Mouse (Mus musculus) embryo, embryonic 9.5 days (tissue): ENCODE results near the gene Olfr571.

Experiments used
- DNase-seq: peaks from one replicate; pipeline ENCODE4 v3.0.0-alpha.2; 2017; ENCODE audit errors: extremely low spot score

The Olfr571 gene

DNA sequence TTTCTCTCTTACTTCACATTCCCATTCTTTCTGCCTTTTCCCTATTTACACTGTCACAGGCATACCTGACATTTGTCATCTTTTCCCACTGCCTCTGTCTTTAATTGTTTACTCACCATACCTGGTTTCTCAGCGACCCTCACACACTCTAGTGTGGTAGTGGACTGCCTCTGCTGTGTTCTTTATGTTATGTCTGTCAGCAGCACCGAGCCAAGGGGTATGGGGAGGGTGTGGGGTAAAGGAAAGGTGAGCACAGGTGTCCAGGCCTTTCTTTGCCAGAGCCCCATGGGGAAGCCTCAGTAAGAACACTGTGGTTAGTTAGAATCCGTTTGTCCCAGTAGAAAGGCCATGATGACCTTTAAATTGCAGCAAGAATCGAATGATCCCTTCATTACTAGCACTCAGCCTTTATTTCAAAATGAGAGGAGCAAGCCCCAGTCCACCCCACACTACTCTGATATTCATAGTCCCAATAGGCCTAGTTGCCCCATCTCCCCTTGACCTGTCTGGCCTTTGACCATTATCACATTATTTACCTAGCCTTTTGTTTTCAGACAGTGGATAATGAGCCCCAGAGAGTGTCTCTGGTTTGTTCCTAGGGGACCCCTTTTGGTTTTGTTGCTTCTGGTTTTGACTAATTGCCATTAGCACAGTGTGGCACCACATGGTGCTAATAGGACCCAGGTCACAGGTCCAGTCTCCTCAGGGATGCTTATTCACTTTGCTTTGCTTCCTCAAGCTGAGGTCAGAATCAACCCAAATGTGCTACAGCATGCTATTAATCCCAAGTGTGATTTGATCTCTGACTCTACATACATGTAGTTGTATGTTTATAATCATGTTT is at the start of gene Olfr571:
TSS of gene Olfr571 (minus strand) at position 505 of the 844 bp plus-strand sequence.
- no peak for DNase-seq

DNA sequence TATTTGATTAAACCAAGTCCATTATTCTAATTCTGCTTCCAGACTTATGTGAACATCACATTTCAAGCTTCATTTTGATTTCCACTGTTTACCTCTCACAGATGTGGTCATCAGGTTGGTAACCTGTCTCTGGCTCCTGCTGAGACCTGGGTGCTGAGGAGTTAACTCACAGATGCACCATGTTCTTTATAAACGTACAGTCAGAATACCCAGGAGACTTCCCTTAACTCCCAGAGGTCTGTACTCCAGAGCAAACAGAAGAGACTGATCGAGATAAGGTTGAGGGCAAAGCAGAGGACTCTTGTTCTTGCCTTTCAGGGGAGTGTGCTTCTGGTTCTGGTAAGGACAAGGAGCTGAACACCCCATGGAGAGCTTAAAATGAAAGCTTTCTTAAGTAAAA is 45.0 kb upstream of the Olfr571 start, which contains the start of gene Olfr576:
TSS of gene Olfr576 (plus strand) at position 301 of the 400 bp plus-strand sequence.
- no peak for DNase-seq

DNA sequence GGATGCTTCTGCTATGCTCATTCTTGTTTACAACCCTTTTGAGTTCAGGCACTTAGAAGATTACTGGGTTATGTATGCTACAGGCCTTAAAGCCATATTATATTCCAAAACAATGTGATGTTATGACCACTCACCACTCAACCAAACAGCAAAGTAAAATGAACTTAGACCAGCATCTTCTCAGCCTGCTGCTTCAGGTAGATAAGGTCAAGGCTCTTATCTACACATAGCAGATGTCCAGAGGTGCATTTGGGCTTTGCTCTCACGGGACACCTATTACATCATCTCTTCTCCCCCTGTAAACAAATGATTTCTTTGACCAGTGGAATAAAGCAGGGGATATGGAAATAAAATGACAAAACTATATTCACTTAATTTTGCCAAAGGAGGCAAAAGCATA is 41.3 kb upstream of the Olfr571 start, which contains the start of gene Olfr575:
TSS of gene Olfr575 (minus strand) at position 183 of the 400 bp plus-strand sequence.
- DNase-seq: no peak

DNA sequence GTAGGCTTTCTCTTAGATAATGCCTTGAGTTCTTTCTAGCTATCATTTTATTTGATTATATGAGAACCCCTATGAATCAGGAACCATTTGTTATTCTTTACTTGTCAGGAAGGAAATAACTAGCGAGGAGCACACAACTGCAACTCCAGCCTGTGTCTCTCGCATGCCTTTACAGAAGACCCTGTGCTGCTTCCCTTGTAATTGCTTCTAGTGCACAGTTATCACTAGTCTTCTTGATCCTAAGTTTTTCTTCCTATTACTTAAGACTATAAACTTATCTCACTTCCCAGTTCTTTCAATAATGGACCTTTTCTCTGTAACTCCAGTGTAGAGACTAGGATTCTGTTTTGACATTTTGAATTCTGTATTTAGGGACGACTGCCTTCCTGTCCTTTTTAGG is 40.8 kb upstream of the Olfr571 start:
- DNase-seq: no peak

DNA sequence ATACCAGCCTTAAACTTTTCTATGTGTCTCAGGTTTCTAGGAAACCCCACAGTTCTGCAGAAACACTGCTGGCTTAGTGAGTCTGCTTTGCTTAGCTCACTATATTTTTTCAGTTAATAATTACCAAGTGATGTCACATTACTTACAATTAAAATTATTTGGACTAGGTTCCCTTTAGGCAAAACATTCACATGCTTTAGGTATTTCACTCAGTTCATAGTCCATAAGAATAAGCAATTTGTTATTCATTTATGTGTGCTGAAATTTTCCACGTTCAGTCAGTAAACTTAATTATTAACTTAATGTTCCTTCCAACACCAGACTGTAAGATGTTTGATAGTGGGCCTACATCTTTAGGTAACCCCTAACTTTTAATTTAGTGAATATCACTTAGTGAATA is 33.4 kb upstream of the Olfr571 start:
- DNase-seq: no peak

DNA sequence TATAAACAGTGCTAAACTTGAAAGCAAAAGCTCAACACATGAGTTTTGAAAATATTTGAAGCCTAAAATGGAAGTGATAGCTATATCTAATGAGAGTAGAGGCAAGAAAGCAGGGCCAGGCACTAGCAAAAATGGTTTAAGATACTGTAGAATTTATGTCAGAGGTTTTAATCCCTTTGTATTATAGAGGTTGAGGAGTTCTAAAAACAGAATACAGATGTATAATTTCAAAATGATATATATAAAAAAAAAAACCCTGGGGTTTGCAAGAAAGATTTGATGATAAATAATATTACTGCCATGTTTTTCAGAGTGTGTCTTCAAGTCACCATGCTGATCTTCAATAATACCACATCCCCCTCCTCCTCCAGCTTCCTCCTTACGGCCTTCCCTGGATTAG is 30.8 kb upstream of the Olfr571 start, which contains the start of gene Olfr574:
TSS of gene Olfr574 (plus strand) at position 301 of the 400 bp plus-strand sequence.
- DNase-seq: no peak

DNA sequence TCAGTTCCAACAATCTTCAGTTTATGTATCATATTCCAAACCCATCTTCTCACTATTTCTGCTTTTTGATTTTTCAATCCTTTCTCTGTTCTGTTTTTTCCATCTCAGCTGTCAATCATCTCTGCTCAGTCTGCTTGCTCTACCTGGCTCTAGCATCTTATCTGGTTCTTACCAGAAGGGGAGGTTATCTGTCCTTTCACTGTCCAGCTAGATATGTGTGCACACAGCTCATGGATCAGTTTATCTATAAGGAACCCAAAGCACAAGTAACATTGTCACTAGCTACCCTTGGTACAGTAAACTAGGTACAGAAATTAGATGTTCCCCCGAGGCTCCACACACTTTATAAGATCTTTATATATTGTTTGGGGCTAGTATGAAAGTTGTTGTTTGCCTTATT is 26.1 kb upstream of the Olfr571 start:
- DNase-seq: no peak

DNA sequence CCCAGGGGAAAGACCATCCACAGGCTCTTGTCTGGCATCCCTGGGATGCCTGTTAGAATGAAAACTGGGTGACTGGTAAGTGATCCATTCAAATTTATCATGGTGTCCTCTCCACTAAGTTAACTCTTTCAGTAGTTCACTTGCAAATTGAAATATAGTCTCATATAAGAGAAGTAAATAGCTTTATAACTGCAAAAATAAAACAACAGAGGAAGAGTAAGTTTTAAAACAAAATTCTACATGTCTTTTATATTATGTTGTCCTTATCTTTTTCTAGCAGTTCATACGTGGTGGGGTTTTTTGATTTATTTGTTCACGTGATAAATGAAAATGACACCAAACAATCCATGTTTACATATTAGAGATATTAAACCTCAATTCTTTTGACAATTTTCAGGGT is 25.1 kb upstream of the Olfr571 start, which contains the start of gene Olfr573-ps1:
TSS of gene Olfr573-ps1 (minus strand) at position 101 of the 400 bp plus-strand sequence.
- no peak for DNase-seq

DNA sequence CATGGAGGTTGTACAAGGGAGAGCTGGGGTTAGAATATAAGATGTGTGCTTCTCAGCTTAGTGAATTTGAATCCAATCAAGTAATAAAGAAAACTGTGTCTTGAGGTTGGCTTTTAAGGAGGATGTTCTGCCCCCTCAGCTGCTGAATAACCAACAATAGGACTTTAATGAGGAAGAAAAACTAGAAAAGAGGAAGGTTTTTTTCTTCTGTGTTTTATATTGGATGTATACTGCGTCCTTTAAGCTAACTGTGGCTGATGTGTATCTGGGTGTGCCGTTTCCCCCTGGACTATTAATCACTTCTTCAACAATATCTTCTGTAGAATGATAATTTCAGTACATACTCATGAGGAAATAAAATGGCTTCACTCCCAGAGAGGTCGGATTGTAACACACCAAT is 9.8 kb upstream of the Olfr571 start:
- no peak for DNase-seq

DNA sequence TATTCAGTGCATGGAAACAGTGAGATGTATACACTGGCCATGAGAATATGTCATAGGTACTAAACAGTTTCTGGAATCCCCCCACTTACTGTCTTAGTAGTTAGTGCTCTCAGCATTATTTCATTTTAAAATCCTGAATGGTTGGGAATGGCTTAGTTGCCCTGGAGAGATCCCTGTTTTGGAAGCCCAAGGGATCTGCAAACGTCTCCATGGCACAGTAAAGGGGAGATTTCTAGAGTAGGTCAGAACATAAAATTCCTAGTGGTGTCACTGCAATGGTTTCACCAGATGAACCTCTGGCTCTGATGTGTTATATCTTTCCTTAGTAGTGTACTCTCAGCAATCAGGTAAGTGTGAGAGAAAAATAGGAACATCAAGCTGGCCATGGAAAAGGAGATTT is 6.8 kb upstream of the Olfr571 start, which contains the start of gene Olfr572:
TSS of gene Olfr572 (plus strand) at position 301 of the 400 bp plus-strand sequence.
- no peak for DNase-seq

DNA sequence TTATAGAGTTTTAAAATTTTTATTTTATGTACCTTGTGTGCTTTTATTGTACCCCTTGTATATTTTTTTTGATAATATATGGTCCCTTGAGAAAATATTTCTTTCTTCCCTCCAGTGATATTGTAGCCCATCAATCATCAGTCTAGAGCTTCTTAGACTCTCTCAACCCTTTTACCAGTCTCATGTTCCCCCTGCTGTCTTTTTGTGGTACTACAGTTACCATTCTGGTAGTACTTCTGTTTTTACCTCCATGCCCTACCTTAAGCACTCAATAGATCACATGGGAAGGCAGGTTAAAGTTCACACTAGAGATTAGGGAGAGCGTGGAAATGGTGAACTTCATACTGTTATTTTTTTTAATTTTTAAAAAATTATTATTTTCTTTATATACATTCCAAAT is 2.3 kb upstream of the Olfr571 start:
- peak; percentile 54 for DNase-seq

DNA sequence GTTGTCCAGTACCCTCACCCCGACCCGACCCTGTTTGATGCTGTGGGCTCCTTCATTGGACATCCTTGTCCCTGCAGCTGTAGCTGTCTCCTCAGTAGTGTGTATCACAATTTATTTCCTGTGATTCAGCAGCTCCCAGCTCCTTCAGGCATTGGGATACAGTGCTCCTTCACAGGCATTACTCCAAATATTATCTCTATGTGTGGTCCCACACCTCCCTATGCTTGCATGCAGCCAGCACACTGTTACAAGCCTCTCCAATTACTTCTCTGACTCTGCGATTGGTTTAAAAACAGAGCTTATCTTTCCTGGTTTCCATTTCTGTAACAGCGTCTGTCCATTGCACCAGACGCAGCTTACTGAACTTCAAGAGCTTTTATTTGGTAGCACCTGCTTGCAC is 931 bp downstream of the Olfr571 start:
- no peak for DNase-seq

DNA sequence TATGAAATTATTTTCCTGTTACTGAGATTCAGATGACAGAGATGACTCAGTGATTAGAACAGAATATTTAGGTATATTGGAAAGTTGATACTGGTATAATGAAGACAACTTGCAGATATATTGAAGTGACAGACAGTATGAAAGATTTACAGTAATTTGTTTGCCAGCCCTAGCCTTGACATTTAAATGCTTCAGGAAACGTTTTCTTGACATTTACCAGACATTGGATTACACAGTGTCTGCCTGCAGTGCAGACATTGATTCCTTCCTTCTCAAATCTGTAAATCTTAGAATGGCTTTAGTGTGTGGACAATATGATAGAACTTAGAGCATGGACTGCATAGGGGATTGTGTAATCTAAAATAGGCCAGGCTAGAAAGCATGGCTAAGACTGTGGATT is 2.1 kb downstream of the Olfr571 start:
- DNase-seq: no peak

DNA sequence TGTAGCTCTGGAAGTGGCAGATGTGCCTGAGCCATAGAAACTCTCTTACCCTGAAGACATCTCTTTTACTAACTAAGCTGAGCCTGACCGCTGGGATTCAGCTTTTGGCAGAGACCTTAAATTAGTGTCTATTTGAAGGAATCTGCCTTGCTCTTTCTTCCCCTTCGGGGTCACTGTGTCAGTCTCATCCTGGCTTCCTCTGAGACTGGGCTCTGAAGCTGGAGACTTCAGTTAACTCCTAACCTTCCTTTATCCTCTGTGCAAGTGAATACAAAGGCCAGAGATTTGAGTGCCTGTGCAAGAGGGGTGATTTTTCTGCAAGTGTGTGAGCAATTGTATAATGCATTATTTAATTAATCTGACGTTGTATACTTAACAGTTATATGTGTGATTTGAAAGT is 26.6 kb downstream of the Olfr571 start, which contains the start of gene Olfr569:
TSS of gene Olfr569 (minus strand) at position 101 of the 400 bp plus-strand sequence.
- DNase-seq: no peak

DNA sequence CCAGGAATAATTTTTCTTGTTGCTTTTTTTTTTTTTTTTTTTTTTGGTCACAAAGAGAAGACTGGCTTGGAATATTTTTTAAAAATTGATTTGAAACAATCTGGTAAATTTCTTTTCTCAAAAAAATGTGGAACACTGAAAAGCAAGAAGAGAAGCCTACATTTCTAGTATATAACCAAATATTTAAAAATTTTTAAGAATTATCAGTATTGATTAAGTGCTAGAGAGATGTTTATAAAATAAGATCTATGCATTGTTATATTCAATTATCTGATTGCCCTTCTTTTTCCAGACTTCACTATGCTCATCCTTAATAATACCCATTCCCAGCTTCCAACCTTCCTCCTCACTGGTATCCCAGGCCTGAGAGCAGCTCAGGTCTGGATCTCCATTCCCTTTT is 40.5 kb downstream of the Olfr571 start, which contains the start of gene Olfr568:
TSS of gene Olfr568 (plus strand) at position 301 of the 400 bp plus-strand sequence.
- no peak for DNase-seq

DNA sequence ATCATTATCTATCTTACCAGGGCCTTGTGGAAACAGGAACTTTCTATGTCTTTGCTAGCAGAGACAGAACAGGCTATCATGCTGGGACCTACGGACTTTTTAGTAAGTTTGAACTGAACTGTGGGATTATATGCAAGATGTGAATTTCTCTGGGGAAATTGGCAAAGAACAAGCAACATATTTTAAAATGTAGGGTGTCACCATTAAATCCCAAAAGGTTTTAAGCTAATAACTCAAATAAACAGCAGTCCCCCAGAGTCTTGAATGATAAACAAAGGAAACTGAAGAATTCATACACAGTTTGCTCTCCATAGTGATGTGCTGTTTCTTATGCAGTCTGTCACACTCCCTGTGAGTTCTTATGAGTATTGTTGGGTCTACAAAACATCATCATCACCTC is 58.7 kb downstream of the Olfr571 start, which contains the start of gene Olfr566:
TSS of gene Olfr566 (minus strand) at position 101 of the 400 bp plus-strand sequence.
- DNase-seq: no peak

DNA sequence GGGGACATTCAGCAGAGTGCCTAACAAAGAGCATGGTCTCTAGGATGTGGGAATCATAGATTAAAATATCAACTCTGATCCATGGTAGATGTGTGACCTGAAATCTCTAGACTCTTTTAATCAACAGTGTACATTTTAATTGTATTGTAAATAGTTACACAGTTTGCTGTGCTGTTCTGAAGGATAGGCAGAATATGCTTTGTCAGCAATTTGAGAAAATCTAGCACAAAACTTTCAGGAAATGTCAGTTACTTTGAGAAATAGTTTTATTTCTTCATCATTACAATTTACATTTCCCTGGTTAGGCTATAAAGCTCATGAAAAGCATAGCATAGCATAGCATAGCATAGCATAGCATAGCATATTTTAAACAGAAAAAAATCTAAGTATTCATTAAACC is 61.5 kb downstream of the Olfr571 start:
- DNase-seq: no peak
